Mouse (Mus musculus): ENCODE measurements around the gene Hsd3b6.
"Not testable (repeated sequence)": the region's sequence is repeated elsewhere in the genome, so short reads cannot be mapped to it uniquely, and the experiment has no call there.

Hsd3b6 gene

GRCm38 (mm10) chr3:98814101-98814670 is at the start of gene Hsd3b6:
Hsd3b6 (minus strand) TSS chr3:98814443.
- DNase-seq (ENCODE audit: low spot score) = no peak

GRCm38 (mm10) chr3:98862800-98863199 is 48.6 kb upstream of the Hsd3b6 start:
- DNase-seq (ENCODE audit: low spot score) = no peak

- DNase-seq (ENCODE audit: low spot score) = no peak
These were observed 45.3 kb upstream of the Hsd3b6 start, which contains the start of gene Hsd3b1 for GRCm38 (mm10) chr3:98859576-98859975. Hsd3b1 (minus strand) TSS chr3:98859794.

- DNase-seq (ENCODE audit: low spot score) = no peak
These were observed 43.8 kb upstream of the Hsd3b6 start for GRCm38 (mm10) chr3:98858051-98858450.

- DNase-seq (ENCODE audit: low spot score) = no peak
These were observed 42.6 kb upstream of the Hsd3b6 start for GRCm38 (mm10) chr3:98856892-98857291.

- DNase-seq (ENCODE audit: low spot score) = no peak
These were observed 40.9 kb upstream of the Hsd3b6 start for GRCm38 (mm10) chr3:98855160-98855559.

GRCm38 (mm10) chr3:98853685-98854084 is 39.4 kb upstream of the Hsd3b6 start:
- DNase-seq (ENCODE audit: low spot score) = no peak

GRCm38 (mm10) chr3:98853051-98853450 is 38.8 kb upstream of the Hsd3b6 start:
- DNase-seq (ENCODE audit: low spot score) = no peak

GRCm38 (mm10) chr3:98852631-98853030 is 38.4 kb upstream of the Hsd3b6 start:
- no peak for DNase-seq (ENCODE audit: low spot score)

- no peak for DNase-seq (ENCODE audit: low spot score)
These were observed 37.6 kb upstream of the Hsd3b6 start for GRCm38 (mm10) chr3:98851853-98852252.

- DNase-seq (ENCODE audit: low spot score) = no peak
These were observed 36.0 kb upstream of the Hsd3b6 start for GRCm38 (mm10) chr3:98850262-98850661.

GRCm38 (mm10) chr3:98848898-98849297 is 34.7 kb upstream of the Hsd3b6 start:
- DNase-seq (ENCODE audit: low spot score) = no peak

- not testable (repeated sequence) for DNase-seq (ENCODE audit: low spot score)
These were observed 1.6 kb downstream of the Hsd3b6 start for GRCm38 (mm10) chr3:98812653-98813052.

- DNase-seq (ENCODE audit: low spot score) = not testable (repeated sequence)
These were observed 9.2 kb downstream of the Hsd3b6 start for GRCm38 (mm10) chr3:98805032-98805431.

- no peak for DNase-seq (ENCODE audit: low spot score)
These were observed 27.7 kb downstream of the Hsd3b6 start for GRCm38 (mm10) chr3:98786551-98786950.

GRCm38 (mm10) chr3:98782181-98782868 is 31.9 kb downstream of the Hsd3b6 start:
- DNase-seq (ENCODE audit: low spot score) = no peak

- no peak for DNase-seq (ENCODE audit: low spot score)
These were observed 33.3 kb downstream of the Hsd3b6 start for GRCm38 (mm10) chr3:98780921-98781320.

GRCm38 (mm10) chr3:98764155-98764554 is 50.1 kb downstream of the Hsd3b6 start:
- no peak for DNase-seq (ENCODE audit: low spot score)

GRCm38 (mm10) chr3:98756836-98757235 is 57.4 kb downstream of the Hsd3b6 start:
- no peak for DNase-seq (ENCODE audit: low spot score)
